Mouse (Mus musculus): Measurements from ENCODE around the gene Aacs. TPM values are rescaled to one million over a fixed set of nuclear protein-coding genes. Genes with fewer than 3 reads are reported as not detected.

Aacs gene
- total and polyA plus RNA-seq, 3 experiments: 32.8 to 79.5 TPM; not detected in 1

DNA sequence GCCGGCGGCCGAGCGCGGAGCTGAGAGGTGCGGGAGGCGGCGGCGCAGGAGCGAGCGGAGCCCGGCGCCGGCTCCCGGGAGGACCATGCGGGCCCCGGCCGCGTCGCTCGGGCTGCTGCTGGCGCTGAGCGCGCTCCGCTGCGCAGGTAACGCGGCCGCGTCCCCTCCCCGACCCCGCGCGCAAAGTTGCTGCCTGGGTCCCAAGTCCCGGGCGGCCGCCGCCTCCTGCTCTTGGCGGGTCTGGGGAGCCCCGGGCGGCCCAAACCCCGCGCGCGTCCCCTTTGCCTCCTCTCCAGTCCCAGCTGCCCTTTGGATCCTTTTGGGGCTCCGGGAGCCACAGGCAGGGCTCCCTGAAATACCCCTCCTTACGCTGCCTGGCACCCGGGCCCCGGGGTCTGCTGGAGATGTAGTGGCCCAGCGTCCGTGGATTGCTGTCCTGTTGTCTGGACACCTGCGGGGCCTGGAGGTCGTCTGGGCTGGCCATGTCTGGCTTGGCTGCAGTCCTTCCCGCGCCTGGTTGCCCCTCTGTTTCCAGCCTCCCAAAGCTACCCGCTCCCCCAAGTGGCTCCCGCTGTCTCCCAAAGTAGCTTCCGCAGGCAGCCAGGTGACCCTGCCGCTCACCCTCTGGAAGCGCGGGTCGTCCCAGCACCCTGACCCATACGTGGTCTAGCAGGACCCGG lies 57.1 kb downstream of the Aacs start:
- DNase-seq (ENCODE audit: low read depth, low spot score): no peak
- Histone ChIP-seq H3K9ac (ENCODE audit: control insufficient read depth, low read depth, low read length, poor library complexity, severe bottlenecking) (no peak overlapping the region), H3K27me3 (ENCODE audit: control insufficient read depth in 1 of 2, insufficient read depth in 2 of 2, low read length in 2 of 2) (no peaks in the 10 kb centered on the region)

DNA sequence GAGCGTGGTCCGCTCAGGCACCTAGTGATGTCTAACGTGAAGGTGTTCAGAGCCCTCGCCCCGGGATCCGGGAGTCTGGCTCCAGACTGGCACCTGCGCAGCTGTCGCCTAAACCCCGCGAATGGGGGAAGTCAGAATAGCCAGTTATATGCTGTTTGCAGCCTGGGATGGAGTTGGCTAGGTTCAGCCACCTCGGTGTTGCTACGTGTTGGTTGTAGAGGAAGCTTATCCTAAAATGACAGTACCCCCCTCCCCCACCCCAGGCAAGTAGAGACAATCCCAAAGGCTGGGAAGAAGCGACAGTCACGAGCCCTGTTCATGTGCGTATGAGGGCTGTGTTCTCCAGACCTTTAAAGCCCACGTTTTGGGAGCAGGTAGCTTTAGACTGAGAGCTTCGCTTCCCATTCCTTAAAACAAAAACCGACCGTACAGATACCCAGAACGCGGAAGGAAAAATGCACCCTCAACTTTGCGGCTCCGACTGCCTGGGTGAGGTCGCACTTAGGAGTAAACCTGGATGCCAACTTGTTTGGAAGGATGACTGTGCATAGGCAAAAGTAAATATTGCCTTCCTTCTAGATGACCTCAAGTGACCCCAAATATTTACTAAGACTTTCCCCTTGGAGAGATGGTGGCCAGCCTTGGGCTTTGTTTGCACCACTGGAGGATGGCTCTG lies 57.7 kb downstream of the Aacs start:
- no peaks in the 10 kb centered on the region for H3K36me3 ChIP-seq (ENCODE audit: control insufficient read depth in 1 of 2, insufficient read depth in 2 of 2, low read length in 2 of 2)
- no peaks in the 10 kb centered on the region for H3K79me2 ChIP-seq (ENCODE audit: control insufficient read depth, insufficient read depth, low read length, poor library complexity)
- no peaks in the 10 kb centered on the region for H3K9me3 ChIP-seq (replicated peaks; ENCODE audit: insufficient read depth, low read length)
- H3K9ac ChIP-seq (ENCODE audit: control insufficient read depth, low read depth, low read length, poor library complexity, severe bottlenecking): no peak overlapping the region
- TF ChIP-seq SIN3A (IDR thresholded peaks at IDR 0.05; ENCODE audit: low read length): no peak
- no peak for TF ChIP-seq E2F4 (IDR thresholded peaks at IDR 0.05; ENCODE audit: borderline replicate concordance, low read depth, low read length)
- TF ChIP-seq NELFE (IDR thresholded peaks at IDR 0.05; ENCODE audit: low read depth, low read length): no peak
- no peak for TF ChIP-seq GATA1 (IDR thresholded peaks at IDR 0.05; ENCODE audit: low read depth, low read length)
- no peak for TF ChIP-seq TAL1 (IDR thresholded peaks at IDR 0.05; ENCODE audit: low read length)
- TF ChIP-seq POLR2AphosphoS5 (IDR thresholded peaks at IDR 0.05; ENCODE audit: borderline replicate concordance, low read depth, low read length): no peak
- TF ChIP-seq USF2 (IDR thresholded peaks at IDR 0.05; ENCODE audit: borderline replicate concordance in 1 of 2, insufficient read depth in 1 of 2, low read depth in 1 of 2, low read length in 2 of 2): no peak
- TF ChIP-seq MEF2A (IDR thresholded peaks at IDR 0.05; ENCODE audit: extremely low read depth, insufficient replicate concordance, low read depth, low read length, poor library complexity, severe bottlenecking): no peak
- no peak for TF ChIP-seq POLR2A (IDR thresholded peaks at IDR 0.05; ENCODE audit: control insufficient read depth in 1 of 2, insufficient read depth in 1 of 2, low read depth in 1 of 2, low read length in 2 of 2, poor library complexity in 1 of 2)
- TF ChIP-seq MYB (IDR thresholded peaks at IDR 0.05; ENCODE audit: low read depth, low read length): no peak
- no peak for TF ChIP-seq CHD1 (IDR thresholded peaks at IDR 0.05; ENCODE audit: low read depth, low read length)
- no peak for TF ChIP-seq ETS1 (IDR thresholded peaks at IDR 0.05; ENCODE audit: low read depth, low read length)
- no peak for TF ChIP-seq TBP (IDR thresholded peaks at IDR 0.05; ENCODE audit: low read depth, low read length)
- TF ChIP-seq HCFC1 (IDR thresholded peaks at IDR 0.05; ENCODE audit: low read depth, low read length): no peak
- no peak for TF ChIP-seq RCOR1 (IDR thresholded peaks at IDR 0.05; ENCODE audit: low read depth, low read length)
- no peak for TF ChIP-seq SMC3 (IDR thresholded peaks at IDR 0.05; ENCODE audit: low read depth, low read length)
- TF ChIP-seq POLR2AphosphoS2 (IDR thresholded peaks at IDR 0.05; ENCODE audit: low read length): no peak
- H3K27me3 ChIP-seq (ENCODE audit: control insufficient read depth in 1 of 2, insufficient read depth in 2 of 2, low read length in 2 of 2): no peaks in the 10 kb centered on the region
- H3K4me3 ChIP-seq (ENCODE audit: control insufficient read depth in 1 of 2, insufficient read depth in 1 of 2, low read depth in 2 of 2, low read length in 2 of 2): no peak overlapping the region
- no peak for DNase-seq (ENCODE audit: low read depth, low spot score)
- no peaks in the 10 kb centered on the region for H3K4me1 ChIP-seq (ENCODE audit: control insufficient read depth in 1 of 2, insufficient read depth in 2 of 2, low read length in 2 of 2)
- no peak overlapping the region for H3K27ac ChIP-seq (ENCODE audit: control insufficient read depth, low read depth, low read length)

More for the DNA sequence above, 57.1 kb downstream of the Aacs start:
- Histone ChIP-seq H3K4me3 (ENCODE audit: control insufficient read depth in 1 of 2, insufficient read depth in 1 of 2, low read depth in 2 of 2, low read length in 2 of 2) (no peak overlapping the region), H3K27ac (ENCODE audit: control insufficient read depth, low read depth, low read length) (no peak overlapping the region), H3K9me3 (replicated peaks; ENCODE audit: insufficient read depth, low read length) (no peaks in the 10 kb centered on the region), H3K4me1 (ENCODE audit: control insufficient read depth in 1 of 2, insufficient read depth in 2 of 2, low read length in 2 of 2) (no peaks in the 10 kb centered on the region), H3K79me2 (ENCODE audit: control insufficient read depth, insufficient read depth, low read length, poor library complexity) (no peaks in the 10 kb centered on the region), H3K36me3 (ENCODE audit: control insufficient read depth in 1 of 2, insufficient read depth in 2 of 2, low read length in 2 of 2) (no peaks in the 10 kb centered on the region)
- no peak for TF ChIP-seq EP300 (IDR thresholded peaks at IDR 0.05; ENCODE audit: low read depth in 1 of 2, low read length in 2 of 2)
- TF ChIP-seq SMC3 (IDR thresholded peaks at IDR 0.05; ENCODE audit: low read depth, low read length): no peak
